In the genomic region with DNA sequence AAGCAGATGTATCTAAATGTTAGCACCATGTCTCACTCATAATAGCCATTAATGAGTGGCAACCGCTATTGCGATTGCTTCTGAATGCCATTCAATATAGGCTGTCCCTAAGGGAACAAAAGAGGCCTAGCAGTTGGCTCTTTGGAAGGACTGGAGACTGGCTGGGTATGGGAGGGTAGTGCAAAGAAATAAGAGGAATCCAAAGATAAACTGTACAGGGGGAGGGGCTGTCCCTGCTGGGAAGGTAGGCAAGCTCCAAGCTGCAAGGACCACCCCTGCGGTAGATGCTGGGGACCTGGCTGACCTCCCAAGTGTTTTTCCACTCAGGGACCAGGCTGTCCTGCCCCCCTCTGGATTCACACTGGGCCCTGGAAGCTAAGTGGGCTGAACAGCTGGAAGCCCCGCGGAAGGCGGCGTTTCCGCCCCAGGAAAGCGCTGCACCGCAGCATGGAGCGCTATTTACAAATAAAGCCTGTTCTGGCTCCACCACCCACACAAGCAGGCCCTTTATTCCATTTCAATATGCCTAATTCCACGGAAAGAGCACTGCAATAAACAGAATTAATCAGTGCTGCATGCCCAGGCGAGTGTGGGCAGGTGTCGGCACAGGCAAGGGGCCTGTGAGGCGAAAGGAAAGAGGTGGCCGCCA, we compare ENCODE assay signal across 9 mouse cellular contexts. TPM values are rescaled to one million over a fixed set of nuclear protein-coding genes. Genes with fewer than 3 reads are reported as not detected.
DNase-seq lines count a peak whose midpoint lies in the region; ATAC-seq and TF ChIP-seq lines count a peak whose summit lies in the region.
"Had no signal": no experiment of that assay in that cellular context is flagged by ENCODE, and none has a peak within 500 bp of the region (broad histone marks: within the 10 kb centered on the region; RNA-seq: fewer than 3 reads in every experiment).

No protein-coding gene starts in this region.

- peak; percentile 80 for ATAC-seq in forebrain, embryonic 16.5 days
- no peak for ATAC-seq in liver, postnatal 0 days

- H3K4me2 ChIP-seq in forebrain, embryonic 16.5 days (ENCODE audit: low read length) = peak overlapping the region; percentile 23
- no peak overlapping the region for H3K4me2 ChIP-seq in liver, postnatal 0 days (ENCODE audit: low read depth, low read length)

- 5% methylated on average over 16 of the region's 16 CpGs for WGBS in forebrain, embryonic 16.5 days
- WGBS in midbrain, embryonic 10.5 days = 18% methylated on average over 16 of the region's 16 CpGs
- 67% methylated on average over 16 of the region's 16 CpGs for WGBS in liver, postnatal 0 days (ENCODE audit: insufficient replicate concordance)

- 0 out of 2 replicates have a peak overlapping the region, but pooled peaks have one; percentile 12 for H3K27ac ChIP-seq in ES-Bruce4 (ENCODE audit: insufficient read depth, low read length)
- H3K27ac ChIP-seq in forebrain, embryonic 16.5 days (ENCODE audit: low read length) = peak overlapping the region; percentile 16
- peak overlapping the region; percentile 81 for H3K27ac ChIP-seq in midbrain, embryonic 10.5 days (replicated peaks)
- H3K27ac ChIP-seq in liver, postnatal 0 days (ENCODE audit: low read depth) = no peak overlapping the region
- H3K27ac ChIP-seq: heart, adult 2 months had no signal

- H3K9me3 ChIP-seq in ES-Bruce4 (replicated peaks; ENCODE audit: control insufficient read depth, insufficient read depth, low read length, poor library complexity, severe bottlenecking) = no peaks in the 10 kb centered on the region
- no peaks in the 10 kb centered on the region for H3K9me3 ChIP-seq in forebrain, embryonic 16.5 days (ENCODE audit: control insufficient read depth, low read length)
- H3K9me3 ChIP-seq in midbrain, embryonic 10.5 days (replicated peaks) = no peaks in the 10 kb centered on the region
- H3K9me3 ChIP-seq in liver, postnatal 0 days (ENCODE audit: low read length) = no peaks in the 10 kb centered on the region

- TF ChIP-seq POLR2A in ES-Bruce4 (IDR thresholded peaks at IDR 0.05; ENCODE audit: insufficient read depth, low read length) = no peak

- H3K27me3 ChIP-seq in ES-Bruce4 (ENCODE audit: control insufficient read depth, insufficient read depth, low read length, poor library complexity, severe bottlenecking) = no peaks in the 10 kb centered on the region
- H3K27me3 ChIP-seq in forebrain, embryonic 16.5 days (replicated peaks; ENCODE audit: control insufficient read depth, insufficient read depth, low read length) = no peaks in the 10 kb centered on the region
- no peaks in the 10 kb centered on the region; the same call in 1 of the 2 replicates for H3K27me3 ChIP-seq in midbrain, embryonic 10.5 days (ENCODE audit: low read depth, poor library complexity, severe bottlenecking)
- no peaks in the 10 kb centered on the region for H3K27me3 ChIP-seq in liver, postnatal 0 days (ENCODE audit: insufficient read depth, low read length)

- H3K36me3 ChIP-seq in ES-Bruce4 (ENCODE audit: control insufficient read depth, insufficient read depth, low read length, poor library complexity, severe bottlenecking) = no peaks in the 10 kb centered on the region
- no peaks in the 10 kb centered on the region for H3K36me3 ChIP-seq in forebrain, embryonic 16.5 days (ENCODE audit: control insufficient read depth, insufficient read depth)
- peaks cover 59% of the 10 kb centered on the region for H3K36me3 ChIP-seq in midbrain, embryonic 10.5 days
- no peaks in the 10 kb centered on the region for H3K36me3 ChIP-seq in liver, postnatal 0 days (replicated peaks; ENCODE audit: insufficient read depth, low read length)

- no peak overlapping the region for H3K4me3 ChIP-seq in ES-Bruce4 (ENCODE audit: low read depth, low read length)
- no peak overlapping the region for H3K4me3 ChIP-seq in forebrain, embryonic 16.5 days (replicated peaks; ENCODE audit: low read length)
- H3K4me3 ChIP-seq in midbrain, embryonic 10.5 days = peak overlapping the region; percentile 0; the same call in 1 of the 2 replicates
- no peak overlapping the region for H3K4me3 ChIP-seq in liver, postnatal 0 days (ENCODE audit: low read depth, low read length)
- H3K4me3 ChIP-seq: heart, adult 2 months had no signal

- 0 out of 2 replicates have a peak, but pooled peaks have one; percentile 10 for TF ChIP-seq EP300 in ES-Bruce4 (IDR thresholded peaks at IDR 0.05; ENCODE audit: insufficient read depth, low read depth, low read length)
- no peak for TF ChIP-seq EP300 in liver, postnatal 0 days (IDR thresholded peaks at IDR 0.05; ENCODE audit: low read depth)

- DNase-seq in cerebellum, postnatal 25 days = peak; percentile 29 to 30
- no peak for DNase-seq in cerebellum, postnatal 36 days
- DNase-seq in midbrain, embryonic 10.5 days (ENCODE audit: low spot score) = peak; percentile 37
- DNase-seq in liver, postnatal 0 days = no peak
- DNase-seq in thymus, postnatal 10 days (ENCODE audit: low spot score in 2 of 2) = no peak
- DNase-seq in heart, postnatal 10 days = no peak
- DNase-seq: heart, adult 2 months had no signal

- H3K9ac ChIP-seq in ES-Bruce4 (ENCODE audit: low read depth, poor library complexity, severe bottlenecking) = no peak overlapping the region
- 0 out of 2 replicates have a peak overlapping the region, but pooled peaks have one; percentile 6 for H3K9ac ChIP-seq in forebrain, embryonic 16.5 days (replicated peaks; ENCODE audit: low read depth, low read length)
- H3K9ac ChIP-seq in liver, postnatal 0 days (replicated peaks) = no peak overlapping the region

- no peak for TF ChIP-seq CTCF in ES-Bruce4 (IDR thresholded peaks at IDR 0.05; ENCODE audit: low read depth, low read length)
- no peak for TF ChIP-seq CTCF in liver, postnatal 0 days (IDR thresholded peaks at IDR 0.05; ENCODE audit: low read depth)

- intact Hi-C loops in heart, postnatal 10 days (cut with DNase I) = no loop called here

- peaks cover 15% of the 10 kb centered on the region for H3K4me1 ChIP-seq in ES-Bruce4 (ENCODE audit: control insufficient read depth, insufficient read depth, low read length)
- H3K4me1 ChIP-seq in forebrain, embryonic 16.5 days (replicated peaks; ENCODE audit: control insufficient read depth, insufficient read depth, low read length) = peaks cover 9% of the 10 kb centered on the region
- H3K4me1 ChIP-seq in midbrain, embryonic 10.5 days = peaks cover 52% of the 10 kb centered on the region
- no peaks in the 10 kb centered on the region for H3K4me1 ChIP-seq in liver, postnatal 0 days (ENCODE audit: insufficient read depth)

RNA-seq across cellular contexts. Expression of gene Whrn, which starts 36.5 kb away (rescaled TPM):
- polyA plus RNA-seq in ES-Bruce4 (2011; ENCODE audit: insufficient read depth, insufficient read length, low read depth, missing spikeins) = 33.5 and 40.2 TPM in 2 replicates
- 5.1 and 6.4 TPM in 2 replicates for polyA plus RNA-seq in forebrain, embryonic 16.5 days (2015; fragmentation: Nextera tagmentation; extraction: Ambion mirVana)
- 8.6 and 8.8 TPM in 2 replicates for polyA plus RNA-seq in midbrain, embryonic 10.5 days (2016; fragmentation: Nextera tagmentation; extraction: Ambion mirVana)
- polyA plus RNA-seq in liver, postnatal 0 days (2015; fragmentation: Nextera tagmentation; extraction: Ambion mirVana) = 0.61 and 0.64 TPM in 2 replicates
- total RNA-seq in heart, postnatal 10 days (2021) = 10 to 100 TPM in 1 of 2 experiments, 1 to 10 TPM in 1; 10.0 to 11.0 TPM

RNA-seq across cellular contexts. Expression of gene Akna, which starts 56.1 kb away (rescaled TPM):
- 4.0 and 4.7 TPM in 2 replicates for polyA plus RNA-seq in ES-Bruce4 (2011; ENCODE audit: insufficient read depth, insufficient read length, low read depth, missing spikeins)
- polyA plus RNA-seq in forebrain, embryonic 16.5 days (2015; fragmentation: Nextera tagmentation; extraction: Ambion mirVana) = 10.6 and 11.2 TPM in 2 replicates
- 12.8 and 17.3 TPM in 2 replicates for polyA plus RNA-seq in midbrain, embryonic 10.5 days (2016; fragmentation: Nextera tagmentation; extraction: Ambion mirVana)
- polyA plus RNA-seq in liver, postnatal 0 days (2015; fragmentation: Nextera tagmentation; extraction: Ambion mirVana) = 4.6 and 5.2 TPM in 2 replicates
- 1 to 10 TPM; 5.4 to 6.1 TPM for total RNA-seq in heart, postnatal 10 days (2021)

Comparison
In these comparisons a context has a peak if more than half of its experiments do, and no peak if none do; other contexts are left out.
1. DNase-seq: peak in cerebellum, postnatal 25 days (2 of 2) and midbrain, embryonic 10.5 days (single experiment); none in cerebellum, postnatal 36 days (0 of 2), liver, postnatal 0 days (single experiment), thymus, postnatal 10 days (0 of 2) and heart, postnatal 10 days (0 of 2).